In genomic region chr10:41218897-41219296, GRCm38 (mm10) we compare ENCODE assay signal across 32 mouse cellular contexts.
DNase-seq lines count a peak whose midpoint lies in the region; ATAC-seq and TF ChIP-seq lines count a peak whose summit lies in the region.
"Had no signal": no experiment of that assay in that cellular context is flagged by ENCODE, and none has a peak within 500 bp of the region (broad histone marks: within the 10 kb centered on the region; RNA-seq: fewer than 3 reads in every experiment).

No protein-coding gene starts in this region.

- 91% methylated on average over 10 of the region's 10 CpGs for WGBS in heart, adult 2 months
- 73% methylated on average over 10 of the region's 10 CpGs for WGBS in midbrain, embryonic 14.5 days
- WGBS in midbrain, embryonic 13.5 days: 82% methylated on average over 10 of the region's 10 CpGs

- H3K9me3 ChIP-seq in midbrain, embryonic 14.5 days (ENCODE audit: control insufficient read depth, low read length): no peaks in the 10 kb centered on the region
- H3K9me3 ChIP-seq in midbrain, embryonic 13.5 days: no peaks in the 10 kb centered on the region
- H3K9me3 ChIP-seq: embryonic facial prominence, embryonic 10.5 days; embryonic facial prominence, embryonic 13.5 days; forebrain, embryonic 12.5 days; G1E; heart, embryonic 10.5 days; heart, embryonic 13.5 days had no signal

- no peak overlapping the region for H3K9ac ChIP-seq in heart, adult 2 months (ENCODE audit: low read depth, low read length)
- H3K9ac ChIP-seq in midbrain, embryonic 14.5 days (replicated peaks; ENCODE audit: low read length): no peak overlapping the region
- no peak overlapping the region for H3K9ac ChIP-seq in midbrain, embryonic 13.5 days (replicated peaks)
- H3K9ac ChIP-seq: embryonic facial prominence, embryonic 13.5 days; forebrain, embryonic 12.5 days; heart, embryonic 13.5 days; hindbrain, embryonic 14.5 days had no signal

- no peak for TF ChIP-seq EP300 in heart, adult 2 months (IDR thresholded peaks at IDR 0.05; ENCODE audit: insufficient read depth, low read depth, low read length)

- H3K4me2 ChIP-seq in midbrain, embryonic 14.5 days (ENCODE audit: low read length): no peak overlapping the region
- H3K4me2 ChIP-seq in midbrain, embryonic 13.5 days (replicated peaks): no peak overlapping the region
- H3K4me2 ChIP-seq: embryonic facial prominence, embryonic 13.5 days; forebrain, embryonic 12.5 days; heart, embryonic 13.5 days; hindbrain, embryonic 14.5 days had no signal

- no peak for TF ChIP-seq CTCF in heart, adult 2 months (IDR thresholded peaks at IDR 0.05)

- H3K4me1 ChIP-seq in heart, adult 2 months (ENCODE audit: control insufficient read depth, insufficient read depth, low read length): no peaks in the 10 kb centered on the region
- H3K4me1 ChIP-seq in midbrain, embryonic 14.5 days (ENCODE audit: control insufficient read depth, insufficient read depth, low read length): no peaks in the 10 kb centered on the region
- H3K4me1 ChIP-seq in midbrain, embryonic 13.5 days (replicated peaks): peaks cover 8% of the 10 kb centered on the region; the same call in 1 of the 2 replicates
- H3K4me1 ChIP-seq: embryonic facial prominence, embryonic 13.5 days; forebrain, embryonic 12.5 days; heart, embryonic 10.5 days; heart, embryonic 13.5 days had no signal

- peak; percentile 51 for DNase-seq in heart, adult 11 months
- no peak for DNase-seq in heart, adult 2 months
- peak; percentile 11 for DNase-seq in midbrain, embryonic 14.5 days
- peak; percentile 36 for DNase-seq in brain, adult 2 months (ENCODE audit: low read depth, low spot score)
- DNase-seq in spleen, adult 18-20 months: no peak
- DNase-seq: adrenal gland, postnatal 10 days; adrenal gland, postnatal 36 days; B cell, adult 2 months; cerebellum, adult 11-12 months; cerebellum, adult 8-10 months; cerebellum, postnatal 10 days; cerebellum, postnatal 36 days; embryo, embryonic 11 days; gastrocnemius, adult 2 months; gastrocnemius, postnatal 14 days; heart, adult 18-20 months; heart, postnatal 14 days; heart, postnatal 4 days had no signal

- no peaks in the 10 kb centered on the region for H3K36me3 ChIP-seq in heart, adult 2 months (ENCODE audit: control insufficient read depth, insufficient read depth, low read length)
- no peaks in the 10 kb centered on the region; the same call in 1 of the 2 replicates for H3K36me3 ChIP-seq in midbrain, embryonic 14.5 days (ENCODE audit: control insufficient read depth, insufficient read depth, low read length)
- peaks cover 23% of the 10 kb centered on the region for H3K36me3 ChIP-seq in midbrain, embryonic 13.5 days
- H3K36me3 ChIP-seq: embryonic facial prominence, embryonic 10.5 days; embryonic facial prominence, embryonic 13.5 days; forebrain, embryonic 12.5 days had no signal

- no peak for TF ChIP-seq POLR2A in heart, adult 2 months (IDR thresholded peaks at IDR 0.05; ENCODE audit: insufficient read depth, low read depth, low read length)

- intact Hi-C loops in heart, adult 2 months (cut with DNase I): no loop called here

- no peak overlapping the region for H3K27ac ChIP-seq in heart, adult 2 months
- H3K27ac ChIP-seq in midbrain, embryonic 14.5 days (replicated peaks; ENCODE audit: low read depth, low read length): no peak overlapping the region
- H3K27ac ChIP-seq in midbrain, embryonic 13.5 days: no peak overlapping the region
- H3K27ac ChIP-seq: embryonic facial prominence, embryonic 10.5 days; embryonic facial prominence, embryonic 13.5 days; forebrain, embryonic 12.5 days; gastrocnemius, adult 2 months; heart, embryonic 10.5 days; heart, embryonic 13.5 days; hindbrain, embryonic 14.5 days; hindbrain, postnatal 0 days had no signal

- no peaks in the 10 kb centered on the region for H3K79me2 ChIP-seq in heart, adult 2 months (replicated peaks; ENCODE audit: control insufficient read depth, insufficient read depth, low read length)

- no peak for ATAC-seq in midbrain, embryonic 14.5 days (ENCODE audit: low FRiP score, low TSS enrichment)
- no peak for ATAC-seq in midbrain, embryonic 13.5 days
- ATAC-seq: forebrain, embryonic 16.5 days; hindbrain, postnatal 0 days; inflammation-experienced regulatory T-cells, adult 6 months; Patski had no signal

- H3K27me3 ChIP-seq in heart, adult 2 months (ENCODE audit: control insufficient read depth, insufficient read depth, low read length): no peaks in the 10 kb centered on the region
- H3K27me3 ChIP-seq in midbrain, embryonic 14.5 days (ENCODE audit: control insufficient read depth, insufficient read depth, low read length): no peaks in the 10 kb centered on the region
- H3K27me3 ChIP-seq in midbrain, embryonic 13.5 days: no peaks in the 10 kb centered on the region
- H3K27me3 ChIP-seq: CH12.LX; embryonic facial prominence, embryonic 13.5 days; forebrain, embryonic 12.5 days; heart, embryonic 13.5 days; Patski had no signal

- no peak overlapping the region for H3K4me3 ChIP-seq in heart, adult 2 months
- no peak overlapping the region for H3K4me3 ChIP-seq in midbrain, embryonic 14.5 days (replicated peaks; ENCODE audit: low read depth, low read length)
- no peak overlapping the region for H3K4me3 ChIP-seq in midbrain, embryonic 13.5 days (replicated peaks)
- H3K4me3 ChIP-seq: embryonic facial prominence, embryonic 10.5 days; embryonic facial prominence, embryonic 13.5 days; erythroblast, embryonic 14.5 days; forebrain, embryonic 12.5 days; gastrocnemius, adult 2 months; heart, embryonic 10.5 days; heart, embryonic 13.5 days had no signal

Comparison
In these comparisons a context has a peak if more than half of its experiments do, and no peak if none do; other contexts are left out.
1. DNase-seq: peak in heart, adult 11 months (single experiment), midbrain, embryonic 14.5 days (single experiment) and brain, adult 2 months (single experiment); none in heart, adult 2 months (0 of 2) and spleen, adult 18-20 months (0 of 2).